9 mouse cellular contexts compared by ENCODE assay signal in genomic region chr16:18622019-18622418, GRCm38 (mm10). TPM values are rescaled to one million over a fixed set of nuclear protein-coding genes. Genes with fewer than 3 reads are reported as not detected.
DNase-seq lines count a peak whose midpoint lies in the region; ATAC-seq and TF ChIP-seq lines count a peak whose summit lies in the region.
"Had no signal": no experiment of that assay in that cellular context is flagged by ENCODE, and none has a peak within 500 bp of the region (broad histone marks: within the 10 kb centered on the region; RNA-seq: fewer than 3 reads in every experiment).

Gene Gp1bb, minus strand, starts transcription at chr16:18622403.

- TF ChIP-seq CTCF in lung, postnatal 0 days (IDR thresholded peaks at IDR 0.05): no peak; the same call in 1 of the 2 replicates

- peak within 1 kb of the TSS; percentile 75 for H3K4me2 ChIP-seq in lung, postnatal 0 days (replicated peaks; ENCODE audit: low read depth, low read length)
- H3K4me2 ChIP-seq in intestine, embryonic 15.5 days (replicated peaks): peak within 1 kb of the TSS; percentile 95
- H3K4me2 ChIP-seq in neural tube, embryonic 14.5 days (ENCODE audit: low read depth, low read length): peak within 1 kb of the TSS; percentile 63

- peak within 1 kb of the TSS; percentile 41; the same call in 1 of the 2 replicates for H3K4me3 ChIP-seq in lung, postnatal 0 days (ENCODE audit: low read depth, low read length)
- H3K4me3 ChIP-seq in intestine, embryonic 15.5 days (replicated peaks): peak within 1 kb of the TSS; percentile 49
- H3K4me3 ChIP-seq in neural tube, embryonic 14.5 days (ENCODE audit: low read depth, low read length): peak within 1 kb of the TSS; percentile 31; the same call in 1 of the 2 replicates

- no peak for ATAC-seq in lung, postnatal 0 days
- no peak for ATAC-seq in intestine, embryonic 15.5 days
- no peak for ATAC-seq in neural tube, embryonic 14.5 days (ENCODE audit: low read depth)

- no peaks in the 10 kb centered on the region for H3K9me3 ChIP-seq in lung, postnatal 0 days (ENCODE audit: low read length)
- no peaks in the 10 kb centered on the region for H3K9me3 ChIP-seq in intestine, embryonic 15.5 days
- H3K9me3 ChIP-seq in neural tube, embryonic 14.5 days (ENCODE audit: control insufficient read depth, low read length): no peaks in the 10 kb centered on the region

- peaks cover 51% of the 10 kb centered on the region for H3K27me3 ChIP-seq in lung, postnatal 0 days (replicated peaks; ENCODE audit: insufficient read depth, low read length)
- peaks cover 78% of the 10 kb centered on the region for H3K27me3 ChIP-seq in intestine, embryonic 15.5 days (replicated peaks)
- peaks cover 69% of the 10 kb centered on the region for H3K27me3 ChIP-seq in neural tube, embryonic 14.5 days (ENCODE audit: control insufficient read depth, insufficient read depth, low read length)

- H3K9ac ChIP-seq in lung, postnatal 0 days (replicated peaks; ENCODE audit: low read depth): no peak within 1 kb of the TSS
- no peak within 1 kb of the TSS for H3K9ac ChIP-seq in intestine, embryonic 15.5 days
- no peak within 1 kb of the TSS for H3K9ac ChIP-seq in neural tube, embryonic 14.5 days (replicated peaks; ENCODE audit: low read depth, low read length)

- no peaks in the 10 kb centered on the region for H3K36me3 ChIP-seq in lung, postnatal 0 days (ENCODE audit: insufficient read depth, low read length)
- H3K36me3 ChIP-seq in intestine, embryonic 15.5 days: peaks cover 12% of the 10 kb centered on the region; the same call in 1 of the 2 replicates
- peaks cover 29% of the 10 kb centered on the region for H3K36me3 ChIP-seq in neural tube, embryonic 14.5 days (ENCODE audit: control insufficient read depth, insufficient read depth, low read length)

- H3K27ac ChIP-seq in lung, postnatal 0 days (ENCODE audit: low read length): no peak within 1 kb of the TSS
- H3K27ac ChIP-seq in intestine, embryonic 15.5 days: no peak within 1 kb of the TSS
- no peak within 1 kb of the TSS for H3K27ac ChIP-seq in neural tube, embryonic 14.5 days (ENCODE audit: low read depth, low read length)

- 25% methylated on average over 16 of the region's 17 CpGs for WGBS in lung, postnatal 0 days
- 39% methylated on average over 17 of the region's 17 CpGs for WGBS in intestine, embryonic 15.5 days
- 9% methylated on average over 17 of the region's 17 CpGs for WGBS in neural tube, embryonic 14.5 days

- no peak for TF ChIP-seq EP300 in lung, postnatal 0 days (IDR thresholded peaks at IDR 0.05)

- DNase-seq in cerebellum, adult 18-20 months: peak; percentile 9 to 20
- no peak for DNase-seq in cerebellum, adult 11 months
- no peak for DNase-seq in lung, postnatal 0 days (ENCODE audit: low spot score)
- DNase-seq in lung, postnatal 36 days: no peak
- DNase-seq in left cerebral cortex, adult 11 months (ENCODE audit: low spot score): no peak
- DNase-seq in left cerebral cortex, adult 8-10 months (ENCODE audit: low spot score in 2 of 2): no peak
- DNase-seq: lung, postnatal 4 days had no signal

- peaks cover 16% of the 10 kb centered on the region for H3K4me1 ChIP-seq in lung, postnatal 0 days (ENCODE audit: insufficient read depth, low read depth, low read length)
- peaks cover 32% of the 10 kb centered on the region for H3K4me1 ChIP-seq in intestine, embryonic 15.5 days (replicated peaks)
- H3K4me1 ChIP-seq in neural tube, embryonic 14.5 days (ENCODE audit: control insufficient read depth, insufficient read depth, low read length): peaks cover 17% of the 10 kb centered on the region

RNA-seq across cellular contexts. Expression of gene Gp1bb, which starts in this region (rescaled TPM):
- 7.9 and 8.8 TPM in 2 replicates for polyA plus RNA-seq in lung, postnatal 0 days (2015; fragmentation: Nextera tagmentation; extraction: Ambion mirVana)
- 2.2 and 2.5 TPM in 2 replicates for polyA plus RNA-seq in intestine, embryonic 15.5 days (2015; fragmentation: Nextera tagmentation; extraction: Ambion mirVana)
- polyA plus RNA-seq in neural tube, embryonic 14.5 days (2014; fragmentation: Nextera tagmentation; extraction: Ambion mirVana): 11.5 and 14.1 TPM in 2 replicates
- 1 to 10 TPM in 1 of 4 experiments, under 1 TPM in 2, not detected in 1; 0.36 to 1.1 (median 0.93) TPM for total RNA-seq in left cerebral cortex, adult 8-10 months (2022)

Comparison
In these comparisons a context has a peak if more than half of its experiments do, and no peak if none do; other contexts are left out.
1. DNase-seq: peak in cerebellum, adult 18-20 months (2 of 2); none in cerebellum, adult 11 months (single experiment), lung, postnatal 0 days (single experiment), lung, postnatal 36 days (single experiment), left cerebral cortex, adult 11 months (single experiment) and left cerebral cortex, adult 8-10 months (0 of 2).
2. Peak in every context shown above with its lines, with median percentiles within 50 percentile points of each other: H3K4me2 ChIP-seq and H3K4me3 ChIP-seq.